Mouse (Mus musculus) liver, embryonic 16.5 days (tissue): ENCODE measurements around the gene Trio. TPM values are rescaled to one million over a fixed set of nuclear protein-coding genes. Genes with fewer than 3 reads are reported as not detected.

Experiments used
- ATAC-seq: fragments of 200-750 bp; cut with Nextera tagmentation; 2 replicates; pipeline ENCODE4 v1.8.0; 2017; ENCODE audit warnings: low read depth, mild to moderate bottlenecking, moderate number of reproducible peaks, moderate library complexity
- H3K27ac ChIP-seq: fragments of 300-500 bp; sonication (generic); 2 replicates; pipeline ENCODE4 v1.5.1; 2014; ENCODE audit warnings: mild to moderate bottlenecking, low read length
- H3K27me3 ChIP-seq: fragments of 300-500 bp; sonication (generic); 2 replicates; pipeline ENCODE4 v1.6.1; 2014; ENCODE audit warnings: low read depth, low read length, mixed read lengths; ENCODE audit not compliant: control insufficient read depth, insufficient read depth
- H3K36me3 ChIP-seq: fragments of 300-500 bp; sonication (generic); 2 replicates; pipeline ENCODE4 v1.6.1; 2014; ENCODE audit warnings: mild to moderate bottlenecking; ENCODE audit not compliant: control insufficient read depth, insufficient read depth
- H3K4me1 ChIP-seq: fragments of 300-500 bp; sonication (generic); 2 replicates; pipeline ENCODE4 v1.6.1; 2014; ENCODE audit warnings: low read depth, low read length, mixed read lengths; ENCODE audit not compliant: control insufficient read depth
- H3K4me2 ChIP-seq: fragments of 300-500 bp; sonication (generic); 2 replicates; pipeline ENCODE4 v1.6.1; 2014; ENCODE audit warnings: low read depth, low read length, mixed read lengths
- H3K4me3 ChIP-seq: fragments of 300-500 bp; sonication (generic); 2 replicates; pipeline ENCODE4 v1.5.1; 2014; ENCODE audit warnings: low read depth, mild to moderate bottlenecking, low read length
- H3K9ac ChIP-seq: fragments of 300-500 bp; sonication (generic); 2 replicates; pipeline ENCODE4 v1.6.1; 2014; ENCODE audit warnings: low read depth, low read length
- H3K9me3 ChIP-seq: fragments of 300-500 bp; sonication (generic); replicated peaks from 2 replicates; pipeline ENCODE4 v1.6.1; 2016; ENCODE audit warnings: low read length; ENCODE audit not compliant: control insufficient read depth
- WGBS: fragments of 180-500 bp; shearing (Covaris S2); extraction: QIAGEN DNeasy Blood & Tissue Kit; methylation state at CpG from one replicate; pipeline ENCODE4 v1.1.7; 2014; ENCODE audit not compliant: insufficient replicate concordance; 5-methylcytosine and 5-hydroxymethylcytosine counted together
- polyA plus RNA-seq: library from polyadenylated mRNA; unstranded; fragments of >200 nt; fragmentation: Nextera tagmentation; extraction: Ambion mirVana; gene quantifications from 2 replicates; pipeline ENCODE4 v1.2.1, GENCODE M21; 2015

Gene Trio
- polyA plus RNA-seq, 1 experiment from 2014 or later, result 3.2 TPM

- Histone ChIP-seq H3K4me1 (peaks cover 7% of the 10 kb centered on the region), H3K9ac (peak overlapping the region; percentile 41; the same call in 1 of the 2 replicates), H3K4me2 (peak overlapping the region; percentile 54), H3K36me3 (no peaks in the 10 kb centered on the region), H3K27me3 (peaks cover 34% of the 10 kb centered on the region), H3K9me3 (no peaks in the 10 kb centered on the region), H3K27ac (no peak overlapping the region), H3K4me3 (peak overlapping the region; percentile 68)
- under 1% methylated on average over 18 of the region's 18 CpGs for WGBS
- no peak for ATAC-seq
Measured at GRCm38 (mm10) chr15:28026167-28026481, 476 bp upstream of the Trio start.

DNA sequence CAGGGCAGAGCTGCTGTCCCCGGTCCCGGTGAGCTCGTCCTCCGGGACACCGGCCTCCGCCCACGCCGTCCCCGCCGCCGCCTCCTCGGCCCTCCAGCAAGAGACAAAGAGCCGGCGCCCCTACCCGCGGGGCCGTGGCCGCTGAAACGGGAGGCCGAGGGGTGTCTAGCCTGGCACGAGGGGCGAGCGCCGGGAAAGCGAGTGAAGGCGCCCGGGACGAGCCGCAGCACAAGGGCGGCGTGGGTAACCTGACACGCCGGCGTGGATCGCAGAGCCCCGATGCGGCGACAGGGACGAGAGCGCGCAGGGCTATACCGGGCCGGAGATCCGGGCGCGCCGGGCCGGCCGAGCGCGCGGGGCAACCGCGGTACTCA is 696 bp downstream of the Trio start:
- 0 out of 2 replicates have a peak, but pooled peaks have one; percentile 1 for ATAC-seq
- H3K9me3 ChIP-seq, result no peaks in the 10 kb centered on the region
- H3K4me1 ChIP-seq, result peaks cover 13% of the 10 kb centered on the region
- peak overlapping the region; percentile 53; the same call in 1 of the 2 replicates for H3K27ac ChIP-seq
- H3K4me3 ChIP-seq, result peak overlapping the region; percentile 68
- peak overlapping the region; percentile 54 for H3K4me2 ChIP-seq
- no peaks in the 10 kb centered on the region for H3K36me3 ChIP-seq
- H3K9ac ChIP-seq, result peak overlapping the region; percentile 67
- H3K27me3 ChIP-seq, result peaks cover 34% of the 10 kb centered on the region
- under 1% methylated on average over 51 of the region's 54 CpGs for WGBS

GRCm38 (mm10) chr15:28024031-28024964 is 1.4 kb downstream of the Trio start:
- peaks cover 34% of the 10 kb centered on the region for H3K27me3 ChIP-seq
- H3K36me3 ChIP-seq, result no peaks in the 10 kb centered on the region
- peaks cover 13% of the 10 kb centered on the region for H3K4me1 ChIP-seq
- ATAC-seq, result peak; percentile 51
- peak overlapping the region; percentile 68 for H3K4me3 ChIP-seq
- H3K4me2 ChIP-seq, result peak overlapping the region; percentile 54
- H3K27ac ChIP-seq, result peak overlapping the region; percentile 53
- H3K9ac ChIP-seq, result peak overlapping the region; percentile 67
- no peaks in the 10 kb centered on the region for H3K9me3 ChIP-seq
- WGBS, result under 1% methylated on average over 72 of the region's 81 CpGs

- Histone ChIP-seq H3K9me3 (no peaks in the 10 kb centered on the region), H3K4me2 (no peak overlapping the region), H3K36me3 (no peaks in the 10 kb centered on the region), H3K9ac (no peak overlapping the region), H3K4me3 (no peak overlapping the region), H3K27ac (no peak overlapping the region), H3K27me3 (peaks cover 34% of the 10 kb centered on the region), H3K4me1 (peaks cover 13% of the 10 kb centered on the region)
- ATAC-seq, result no peak
- WGBS, result 16% methylated on average over 15 of the region's 15 CpGs
Measured at GRCm38 (mm10) chr15:28021591-28022209, 3.9 kb downstream of the Trio start.

GRCm38 (mm10) chr15:28019393-28020070 is 6.1 kb downstream of the Trio start:
- 46% methylated on average over 7 of the region's 7 CpGs for WGBS
- no peak overlapping the region for H3K9ac ChIP-seq
- H3K4me3 ChIP-seq, result no peak overlapping the region
- peaks cover 13% of the 10 kb centered on the region for H3K4me1 ChIP-seq
- H3K27me3 ChIP-seq, result peaks cover 17% of the 10 kb centered on the region
- peak; percentile 74 for ATAC-seq
- H3K4me2 ChIP-seq, result no peak overlapping the region
- no peaks in the 10 kb centered on the region for H3K9me3 ChIP-seq
- no peaks in the 10 kb centered on the region for H3K36me3 ChIP-seq
- H3K27ac ChIP-seq, result peak overlapping the region; percentile 16

DNA sequence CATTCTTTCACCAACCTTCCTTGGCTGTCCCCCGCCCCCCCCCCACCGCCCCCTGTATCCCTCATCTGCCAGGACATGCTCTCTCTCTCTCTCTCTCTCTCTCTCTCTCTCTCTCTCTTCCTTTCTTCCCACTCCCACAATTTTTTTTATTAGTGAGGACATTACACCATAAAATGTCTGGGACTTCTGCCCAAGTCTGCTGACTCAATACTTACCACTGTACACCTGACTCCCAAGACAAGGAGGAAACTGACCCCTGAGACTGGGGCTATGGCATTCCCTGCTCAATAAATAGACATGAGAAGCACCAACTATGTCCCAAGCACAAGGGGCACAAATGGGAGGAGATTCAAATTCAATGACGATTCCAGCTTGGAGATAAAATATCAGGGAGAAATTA is 18.1 kb downstream of the Trio start:
- no peak for ATAC-seq
- Histone ChIP-seq H3K27ac (no peak overlapping the region), H3K27me3 (no peaks in the 10 kb centered on the region), H3K4me3 (no peak overlapping the region), H3K4me2 (no peak overlapping the region), H3K4me1 (no peaks in the 10 kb centered on the region; the same call in 1 of the 2 replicates), H3K36me3 (no peaks in the 10 kb centered on the region), H3K9me3 (no peaks in the 10 kb centered on the region), H3K9ac (no peak overlapping the region)
- WGBS, result 53% methylated on average over 3 of the region's 3 CpGs

DNA sequence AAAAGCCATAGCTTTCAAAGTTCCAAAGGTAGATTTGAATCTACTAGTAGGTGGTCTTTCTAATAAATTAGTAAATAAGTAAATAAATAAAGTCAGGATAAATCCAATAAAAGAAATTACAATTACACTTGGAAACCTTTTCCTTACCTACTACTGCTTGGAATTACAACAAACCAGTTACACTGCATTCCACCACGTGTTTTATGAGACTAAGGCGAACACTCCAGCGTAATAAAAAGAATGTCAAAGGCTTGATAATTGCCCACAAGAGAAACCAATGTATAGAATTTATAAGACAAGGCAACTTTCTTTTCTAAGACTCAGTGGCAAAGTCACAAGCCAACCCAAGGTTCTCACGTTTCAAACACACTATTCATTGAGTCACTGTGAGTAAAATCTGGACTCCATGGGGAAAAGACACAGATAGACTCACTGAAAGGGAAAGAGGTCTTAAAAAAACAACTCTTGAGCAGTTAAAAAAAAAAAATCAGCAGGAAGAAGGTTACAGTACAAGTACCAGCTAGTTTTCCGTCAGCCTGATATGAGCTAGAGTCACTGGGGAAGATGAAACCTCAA is 21.4 kb downstream of the Trio start:
- H3K27me3 ChIP-seq, result no peaks in the 10 kb centered on the region
- no peak overlapping the region for H3K4me2 ChIP-seq
- no peak overlapping the region for H3K27ac ChIP-seq
- no peak overlapping the region for H3K4me3 ChIP-seq
- WGBS, result 56% methylated on average over 5 of the region's 5 CpGs
- no peaks in the 10 kb centered on the region for H3K9me3 ChIP-seq
- no peak for ATAC-seq
- H3K9ac ChIP-seq, result no peak overlapping the region
- peaks cover 4% of the 10 kb centered on the region; the same call in 1 of the 2 replicates for H3K4me1 ChIP-seq
- H3K36me3 ChIP-seq, result no peaks in the 10 kb centered on the region

- 71% methylated on average over 3 of the region's 3 CpGs for WGBS
- H3K9ac ChIP-seq, result no peak overlapping the region
- no peaks in the 10 kb centered on the region for H3K36me3 ChIP-seq
- no peak overlapping the region for H3K4me2 ChIP-seq
- no peaks in the 10 kb centered on the region for H3K9me3 ChIP-seq
- H3K4me3 ChIP-seq, result no peak overlapping the region
- no peaks in the 10 kb centered on the region for H3K27me3 ChIP-seq
- peaks cover 4% of the 10 kb centered on the region for H3K4me1 ChIP-seq
- ATAC-seq, result no peak
- no peak overlapping the region for H3K27ac ChIP-seq
Measured at GRCm38 (mm10) chr15:28002515-28002914, 23.1 kb downstream of the Trio start.
